Mouse (Mus musculus): ENCODE results near the gene Psg19. TPM values are rescaled to one million over a fixed set of nuclear protein-coding genes. Genes with fewer than 3 reads are reported as not detected.
"Not testable (repeated sequence)": the region's sequence is repeated elsewhere in the genome, so short reads cannot be mapped to it uniquely, and the experiment has no call there.

Psg19 gene
- total and polyA plus RNA-seq, 2 experiments from 2014 or later = not detected

DNA sequence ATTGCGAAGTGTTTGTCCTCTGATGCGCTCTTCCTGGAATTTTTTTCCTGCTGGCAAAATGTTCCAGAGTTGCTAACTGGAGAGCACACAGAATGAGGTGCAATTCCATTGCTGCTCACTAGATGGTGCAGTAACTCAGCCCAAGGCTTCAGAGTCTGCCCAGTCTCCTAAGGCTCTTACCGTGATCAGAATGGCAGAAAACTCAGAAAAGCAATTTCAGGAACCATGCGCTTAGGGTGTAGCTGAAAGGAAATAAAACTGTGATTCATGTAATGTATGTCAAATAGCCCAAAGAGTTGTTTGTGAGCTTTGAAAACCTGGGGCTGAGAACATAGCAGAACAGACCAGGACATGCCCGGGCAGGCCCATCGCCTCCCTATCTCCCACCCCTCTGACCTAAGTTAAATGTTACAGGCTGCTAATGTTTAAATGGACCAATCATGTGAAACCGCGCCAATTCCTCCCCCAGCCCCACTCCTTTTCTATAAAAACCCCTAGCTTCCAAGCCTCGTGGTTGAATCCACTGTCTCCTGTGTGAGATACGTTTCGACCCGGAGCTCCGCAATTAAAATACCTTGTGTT lies 48.3 kb downstream of the Psg19 start:
- not testable (repeated sequence) for H3K27me3 ChIP-seq (ENCODE audit: insufficient read depth, low read length); H3K9me3 ChIP-seq (ENCODE audit: low read length); H3K9ac ChIP-seq (replicated peaks; ENCODE audit: low read length, poor library complexity, severe bottlenecking); H3K4me3 ChIP-seq (ENCODE audit: low read depth, low read length); H3K36me3 ChIP-seq (ENCODE audit: insufficient read depth, low read length); H3K4me2 ChIP-seq (ENCODE audit: low read depth, low read length, poor library complexity, severe bottlenecking); H3K4me1 ChIP-seq (ENCODE audit: insufficient read depth, low read length); H3K27ac ChIP-seq (ENCODE audit: low read depth, low read length)
- DNase-seq (ENCODE audit: low spot score) (peak; percentile 88), ATAC-seq (ENCODE audit: low FRiP score) (peak; percentile 90)
- peak; percentile 93 for TF ChIP-seq CTCF (IDR thresholded peaks at IDR 0.05)
- 47% methylated on average over 11 of the region's 13 CpGs for WGBS

DNA sequence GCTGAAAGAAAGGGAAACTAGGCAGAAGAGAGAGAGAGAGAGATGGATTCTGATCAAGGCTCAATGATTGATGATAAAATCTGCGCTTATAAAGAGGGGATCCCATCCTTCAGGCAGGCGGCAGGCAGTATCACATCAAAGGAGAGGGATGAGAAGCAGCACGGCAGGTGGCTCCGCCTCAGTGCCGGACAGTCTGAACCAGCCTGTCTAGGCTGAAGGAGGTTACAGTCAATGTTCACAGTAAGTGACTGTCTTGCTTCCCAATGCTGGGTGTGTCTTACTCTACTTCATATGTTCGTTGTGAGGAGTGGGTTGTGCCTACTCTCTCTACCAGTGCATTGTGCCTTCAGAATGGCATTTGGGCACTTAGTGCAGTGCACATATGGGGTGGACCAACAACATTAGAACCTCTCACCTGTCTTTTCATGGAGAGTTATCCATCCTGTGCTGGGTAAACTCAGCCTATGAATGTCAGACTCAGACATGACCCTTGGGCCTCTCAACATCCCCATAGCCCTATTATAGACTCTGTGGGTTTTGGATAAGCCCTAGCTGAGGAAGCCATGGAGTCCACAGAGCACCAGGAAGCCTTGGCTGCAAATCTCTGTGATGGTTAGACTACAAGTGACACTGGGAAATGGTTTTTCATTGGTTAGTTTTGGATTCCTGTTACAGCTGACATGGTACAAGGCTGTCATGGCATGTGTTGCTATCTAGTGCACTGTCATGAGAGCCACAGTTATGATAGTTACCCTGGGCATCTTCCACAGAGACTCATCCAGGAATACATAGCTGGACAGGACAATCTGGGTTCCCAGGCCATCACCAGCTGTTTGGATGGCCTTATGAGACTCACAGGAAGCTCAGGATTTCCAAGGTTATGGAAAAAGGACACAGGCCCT lies 49.1 kb downstream of the Psg19 start:
- Histone ChIP-seq H3K9me3 (ENCODE audit: low read length) (no peaks in the 10 kb centered on the region), H3K27me3 (ENCODE audit: insufficient read depth, low read length) (peaks cover 5% of the 10 kb centered on the region; the same call in 1 of the 2 replicates), H3K4me3 (ENCODE audit: low read depth, low read length) (no peak overlapping the region), H3K9ac (replicated peaks; ENCODE audit: low read length, poor library complexity, severe bottlenecking) (no peak overlapping the region), H3K4me1 (ENCODE audit: insufficient read depth, low read length) (no peaks in the 10 kb centered on the region), H3K27ac (ENCODE audit: low read depth, low read length) (no peak overlapping the region), H3K4me2 (ENCODE audit: low read depth, low read length, poor library complexity, severe bottlenecking) (no peak overlapping the region), H3K36me3 (ENCODE audit: insufficient read depth, low read length) (no peaks in the 10 kb centered on the region)
- 19% methylated on average over 6 of the region's 6 CpGs for WGBS
- ATAC-seq (ENCODE audit: low FRiP score) (peak; percentile 52; the same call in 1 of the 2 replicates), DNase-seq (ENCODE audit: low spot score) (no peak)
- no peak for TF ChIP-seq CTCF (IDR thresholded peaks at IDR 0.05)

DNA sequence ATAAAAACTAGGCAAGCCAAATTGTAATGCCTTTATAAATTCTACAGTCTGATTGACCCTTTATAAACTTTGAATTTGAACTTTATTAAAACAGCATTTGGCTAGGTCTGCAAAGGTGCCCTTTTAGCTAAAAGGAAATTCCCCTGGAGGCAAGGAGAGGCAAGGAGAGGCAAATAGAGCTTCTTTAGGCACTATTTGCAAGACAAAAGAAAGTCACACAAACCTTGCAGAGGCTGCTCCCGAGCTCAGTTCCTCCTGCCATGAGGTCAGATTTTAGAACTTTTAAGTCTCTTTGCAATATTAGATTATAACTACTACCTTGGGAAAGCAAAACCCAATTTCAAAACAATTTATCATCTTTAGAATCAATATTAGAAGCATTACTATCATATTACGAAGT lies 50.9 kb downstream of the Psg19 start:
- H3K27me3 ChIP-seq (ENCODE audit: insufficient read depth, low read length); ATAC-seq (ENCODE audit: low FRiP score); H3K9me3 ChIP-seq (ENCODE audit: low read length); H3K4me1 ChIP-seq (ENCODE audit: insufficient read depth, low read length); H3K36me3 ChIP-seq (ENCODE audit: insufficient read depth, low read length); H3K9ac ChIP-seq (replicated peaks; ENCODE audit: low read length, poor library complexity, severe bottlenecking); DNase-seq (ENCODE audit: low spot score); H3K27ac ChIP-seq (ENCODE audit: low read depth, low read length); H3K4me2 ChIP-seq (ENCODE audit: low read depth, low read length, poor library complexity, severe bottlenecking); H3K4me3 ChIP-seq (ENCODE audit: low read depth, low read length): not testable (repeated sequence)
- WGBS = 47% methylated on average over 2 of the region's 2 CpGs

DNA sequence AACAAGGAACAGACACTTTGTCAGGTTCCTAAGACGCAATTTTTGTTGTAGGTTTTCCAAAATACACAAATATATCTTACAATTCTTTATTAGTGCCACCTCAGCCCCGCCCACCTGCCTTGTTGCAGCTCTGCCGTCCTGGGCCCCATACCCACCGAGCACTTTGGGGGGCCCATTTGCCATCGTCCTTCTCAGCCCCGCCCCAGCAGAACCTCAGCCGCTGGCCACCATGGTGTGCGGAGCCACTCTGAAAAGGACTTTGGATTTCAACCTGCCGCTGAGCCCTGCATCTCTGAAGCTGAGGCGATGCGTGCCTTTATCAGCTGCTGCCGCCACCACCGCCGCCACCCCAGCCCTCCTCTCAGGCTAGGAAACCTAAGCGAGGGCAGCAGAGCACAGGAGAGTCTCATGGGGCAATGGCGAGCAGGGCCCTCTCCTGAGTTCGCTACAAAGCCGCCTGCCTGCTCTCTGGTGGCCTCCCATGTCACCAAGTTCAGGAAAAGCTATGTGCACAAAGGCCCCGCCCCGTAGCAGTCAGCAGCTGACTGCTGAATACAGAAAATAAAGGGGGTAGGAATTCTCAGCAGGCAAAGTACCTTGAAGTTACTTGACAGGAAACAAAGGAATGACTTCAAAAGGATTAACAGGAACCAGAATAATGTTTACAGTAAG lies 52.0 kb downstream of the Psg19 start:
- peak overlapping the region; percentile 28 for H3K4me3 ChIP-seq (ENCODE audit: low read depth, low read length)
- ATAC-seq (ENCODE audit: low FRiP score) = no peak
- no peak for TF ChIP-seq CTCF (IDR thresholded peaks at IDR 0.05)

More for the DNA sequence above, 52.0 kb downstream of the Psg19 start:
- no peak for DNase-seq (ENCODE audit: low spot score)
- WGBS = 7% methylated on average over 20 of the region's 20 CpGs
- no peaks in the 10 kb centered on the region for H3K4me1 ChIP-seq (ENCODE audit: insufficient read depth, low read length)
- H3K4me2 ChIP-seq (ENCODE audit: low read depth, low read length, poor library complexity, severe bottlenecking) = peak overlapping the region; percentile 51
- H3K27me3 ChIP-seq (ENCODE audit: insufficient read depth, low read length) = peaks cover 5% of the 10 kb centered on the region; the same call in 1 of the 2 replicates
- no peaks in the 10 kb centered on the region for H3K36me3 ChIP-seq (ENCODE audit: insufficient read depth, low read length)
- peak overlapping the region; percentile 59 for H3K9ac ChIP-seq (replicated peaks; ENCODE audit: low read length, poor library complexity, severe bottlenecking)
- H3K9me3 ChIP-seq (ENCODE audit: low read length) = no peaks in the 10 kb centered on the region
- peak overlapping the region; percentile 12; the same call in 1 of the 2 replicates for H3K27ac ChIP-seq (ENCODE audit: low read depth, low read length)

Other genes starting within 250 kb of the Psg19 start
- gene Psg27, start 231.2 kb downstream of the Psg19 start, total RNA-seq (2014; rRNA removed) = not detected in 2 replicates
- gene Psg27, start 231.2 kb downstream of the Psg19 start, polyA plus RNA-seq (2015; fragmentation: Nextera tagmentation; extraction: Ambion mirVana) = not detected in 2 replicates
- not detected in 2 replicates for gene Psg23, start 182.0 kb downstream of the Psg19 start, total RNA-seq (2014; rRNA removed)
- not detected in 2 replicates for gene Psg23, start 182.0 kb downstream of the Psg19 start, polyA plus RNA-seq (2015; fragmentation: Nextera tagmentation; extraction: Ambion mirVana)
- not detected in 2 replicates for gene Psg21, start 141.8 kb downstream of the Psg19 start, total RNA-seq (2014; rRNA removed)
- gene Psg21, start 141.8 kb downstream of the Psg19 start, polyA plus RNA-seq (2015; fragmentation: Nextera tagmentation; extraction: Ambion mirVana) = not detected in 2 replicates
- gene Psg20, start 112.3 kb downstream of the Psg19 start, total RNA-seq (2014; rRNA removed) = not detected in 2 replicates
- not detected in 2 replicates for gene Psg20, start 112.3 kb downstream of the Psg19 start, polyA plus RNA-seq (2015; fragmentation: Nextera tagmentation; extraction: Ambion mirVana)
- not detected in 2 replicates for gene Psg22, start 80.4 kb downstream of the Psg19 start, total RNA-seq (2014; rRNA removed)
- not detected in 2 replicates for gene Psg22, start 80.4 kb downstream of the Psg19 start, polyA plus RNA-seq (2015; fragmentation: Nextera tagmentation; extraction: Ambion mirVana)
- not detected in 2 replicates for gene Psg17, start 23.1 kb upstream of the Psg19 start, total RNA-seq (2014; rRNA removed)
- gene Psg17, start 23.1 kb upstream of the Psg19 start, polyA plus RNA-seq (2015; fragmentation: Nextera tagmentation; extraction: Ambion mirVana) = not detected in 2 replicates
- gene Mill2, start 41.4 kb upstream of the Psg19 start, total RNA-seq (2014; rRNA removed) = 2.0 and 3.3 TPM in 2 replicates
- 0.64 and 0.93 TPM in 2 replicates for gene Mill2, start 41.4 kb upstream of the Psg19 start, polyA plus RNA-seq (2015; fragmentation: Nextera tagmentation; extraction: Ambion mirVana)
- 17.3 and 18.2 TPM in 2 replicates for gene Pglyrp1, start 72.8 kb upstream of the Psg19 start, total RNA-seq (2014; rRNA removed)
- gene Pglyrp1, start 72.8 kb upstream of the Psg19 start, polyA plus RNA-seq (2015; fragmentation: Nextera tagmentation; extraction: Ambion mirVana) = 26.8 and 27.1 TPM in 2 replicates
- gene Ccdc61, start 111.9 kb upstream of the Psg19 start, total RNA-seq (2014; rRNA removed) = 21.3 and 25.5 TPM in 2 replicates
- 29.5 and 35.2 TPM in 2 replicates for gene Ccdc61, start 111.9 kb upstream of the Psg19 start, polyA plus RNA-seq (2015; fragmentation: Nextera tagmentation; extraction: Ambion mirVana)
- 20.9 and 26.5 TPM in 2 replicates for gene Nova2, start 127.4 kb upstream of the Psg19 start, total RNA-seq (2014; rRNA removed)
- gene Nova2, start 127.4 kb upstream of the Psg19 start, polyA plus RNA-seq (2015; fragmentation: Nextera tagmentation; extraction: Ambion mirVana) = 8.7 and 10.1 TPM in 2 replicates
- 1.7 and 3.7 TPM in 2 replicates for gene Nanos2, start 188.9 kb upstream of the Psg19 start, total RNA-seq (2014; rRNA removed)
- gene Nanos2, start 188.9 kb upstream of the Psg19 start, polyA plus RNA-seq (2015; fragmentation: Nextera tagmentation; extraction: Ambion mirVana) = 0.59 and 1.3 TPM in 2 replicates
- 16.0 and 21.2 TPM in 2 replicates for gene Mypop, start 192.7 kb upstream of the Psg19 start, total RNA-seq (2014; rRNA removed)
- 4.7 and 5.0 TPM in 2 replicates for gene Mypop, start 192.7 kb upstream of the Psg19 start, polyA plus RNA-seq (2015; fragmentation: Nextera tagmentation; extraction: Ambion mirVana)
- 115 and 133 TPM in 2 replicates for gene Irf2bp1, start 205.5 kb upstream of the Psg19 start, total RNA-seq (2014; rRNA removed)
- 25.6 and 26.1 TPM in 2 replicates for gene Irf2bp1, start 205.5 kb upstream of the Psg19 start, polyA plus RNA-seq (2015; fragmentation: Nextera tagmentation; extraction: Ambion mirVana)
- not detected in 2 replicates for gene Foxa3, start 225.0 kb upstream of the Psg19 start, total RNA-seq (2014; rRNA removed)
- not detected in 2 replicates for gene Foxa3, start 225.0 kb upstream of the Psg19 start, polyA plus RNA-seq (2015; fragmentation: Nextera tagmentation; extraction: Ambion mirVana)
- gene Sympk, start 225.9 kb upstream of the Psg19 start, total RNA-seq (2014; rRNA removed) = 73.5 and 74.2 TPM in 2 replicates
- 19.5 and 19.7 TPM in 2 replicates for gene Sympk, start 225.9 kb upstream of the Psg19 start, polyA plus RNA-seq (2015; fragmentation: Nextera tagmentation; extraction: Ambion mirVana)